Mouse (Mus musculus): ENCODE results near the gene Asxl2. TPM values are rescaled to one million over a fixed set of nuclear protein-coding genes. Genes with fewer than 3 reads are reported as not detected.

Asxl2 gene
- polyA plus RNA-seq, 1 experiment from 2014 or later, result 19.7 TPM

DNA sequence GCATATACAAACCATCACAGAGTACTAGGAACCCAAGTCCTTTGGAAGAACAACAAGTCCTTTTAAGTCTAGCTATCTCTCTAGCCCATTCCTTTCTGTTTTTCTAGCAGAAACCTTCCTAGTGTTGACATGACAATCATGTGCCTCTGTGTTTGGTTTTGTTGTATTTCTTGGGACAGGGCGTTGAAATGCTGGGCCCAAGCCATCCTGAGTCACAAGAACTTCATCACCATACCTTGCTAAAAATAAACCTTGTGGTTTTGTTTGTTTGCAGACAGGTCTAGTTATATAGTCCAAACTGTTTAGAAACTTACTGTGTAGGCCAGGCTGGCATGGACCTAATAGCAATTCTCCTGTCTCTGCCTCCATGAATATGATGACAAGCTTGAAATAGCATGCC is 3.9 kb upstream of the Asxl2 start:
- H3K4me3 ChIP-seq (ENCODE audit: low read depth, low read length), result no peak overlapping the region
- H3K4me1 ChIP-seq (replicated peaks; ENCODE audit: control insufficient read depth, insufficient read depth, low read length), result 0 out of 2 replicates have a peak, but pooled peaks cover 10% of the 10 kb centered on the region
- WGBS, result 97% methylated on average over 1 of the region's 1 CpGs
- no peak overlapping the region for H3K4me2 ChIP-seq (ENCODE audit: low read length)
- H3K9ac ChIP-seq (ENCODE audit: low read length), result no peak overlapping the region
- no peaks in the 10 kb centered on the region for H3K27me3 ChIP-seq (replicated peaks; ENCODE audit: control insufficient read depth, insufficient read depth, low read length)
- H3K27ac ChIP-seq (ENCODE audit: low read depth), result no peak overlapping the region
- DNase-seq (ENCODE audit: low spot score), result no peak
- no peaks in the 10 kb centered on the region for H3K36me3 ChIP-seq (ENCODE audit: control insufficient read depth, insufficient read depth, low read length)
- no peaks in the 10 kb centered on the region for H3K9me3 ChIP-seq (ENCODE audit: control insufficient read depth, low read length)
- no peak for ATAC-seq (replicated peaks; ENCODE audit: low FRiP score, low TSS enrichment, low read depth)

DNA sequence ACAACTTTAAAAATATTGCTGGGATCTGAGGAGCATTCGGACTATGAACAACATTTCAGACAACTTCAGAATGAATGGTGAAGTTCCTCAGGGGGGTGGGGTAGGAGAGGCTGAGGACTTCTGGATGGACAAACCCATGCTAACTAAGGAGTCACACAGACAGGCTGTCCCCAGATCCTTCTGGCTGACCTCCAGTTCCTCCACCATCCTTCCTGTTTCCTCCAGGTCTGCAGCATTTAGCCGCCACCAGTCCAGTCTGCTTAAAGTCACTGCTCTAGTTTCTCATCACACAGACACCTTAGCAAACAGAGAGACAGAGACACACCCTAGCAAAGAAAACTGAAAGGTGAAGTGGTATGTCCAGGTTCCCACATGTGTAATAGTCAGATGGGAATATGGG is 2.5 kb upstream of the Asxl2 start:
- DNase-seq (ENCODE audit: low spot score) (no peak), ATAC-seq (replicated peaks; ENCODE audit: low FRiP score, low TSS enrichment, low read depth) (no peak)
- Histone ChIP-seq H3K9ac (ENCODE audit: low read length) (no peak overlapping the region), H3K4me2 (ENCODE audit: low read length) (no peak overlapping the region), H3K9me3 (ENCODE audit: control insufficient read depth, low read length) (no peaks in the 10 kb centered on the region), H3K27ac (ENCODE audit: low read depth) (no peak overlapping the region), H3K36me3 (ENCODE audit: control insufficient read depth, insufficient read depth, low read length) (no peaks in the 10 kb centered on the region), H3K4me1 (replicated peaks; ENCODE audit: control insufficient read depth, insufficient read depth, low read length) (peaks cover 15% of the 10 kb centered on the region; the same call in 1 of the 2 replicates), H3K4me3 (ENCODE audit: low read depth, low read length) (no peak overlapping the region), H3K27me3 (replicated peaks; ENCODE audit: control insufficient read depth, insufficient read depth, low read length) (no peaks in the 10 kb centered on the region)
- whole genome bisulfite sequencing, result 65% methylated on average over 2 of the region's 2 CpGs

DNA sequence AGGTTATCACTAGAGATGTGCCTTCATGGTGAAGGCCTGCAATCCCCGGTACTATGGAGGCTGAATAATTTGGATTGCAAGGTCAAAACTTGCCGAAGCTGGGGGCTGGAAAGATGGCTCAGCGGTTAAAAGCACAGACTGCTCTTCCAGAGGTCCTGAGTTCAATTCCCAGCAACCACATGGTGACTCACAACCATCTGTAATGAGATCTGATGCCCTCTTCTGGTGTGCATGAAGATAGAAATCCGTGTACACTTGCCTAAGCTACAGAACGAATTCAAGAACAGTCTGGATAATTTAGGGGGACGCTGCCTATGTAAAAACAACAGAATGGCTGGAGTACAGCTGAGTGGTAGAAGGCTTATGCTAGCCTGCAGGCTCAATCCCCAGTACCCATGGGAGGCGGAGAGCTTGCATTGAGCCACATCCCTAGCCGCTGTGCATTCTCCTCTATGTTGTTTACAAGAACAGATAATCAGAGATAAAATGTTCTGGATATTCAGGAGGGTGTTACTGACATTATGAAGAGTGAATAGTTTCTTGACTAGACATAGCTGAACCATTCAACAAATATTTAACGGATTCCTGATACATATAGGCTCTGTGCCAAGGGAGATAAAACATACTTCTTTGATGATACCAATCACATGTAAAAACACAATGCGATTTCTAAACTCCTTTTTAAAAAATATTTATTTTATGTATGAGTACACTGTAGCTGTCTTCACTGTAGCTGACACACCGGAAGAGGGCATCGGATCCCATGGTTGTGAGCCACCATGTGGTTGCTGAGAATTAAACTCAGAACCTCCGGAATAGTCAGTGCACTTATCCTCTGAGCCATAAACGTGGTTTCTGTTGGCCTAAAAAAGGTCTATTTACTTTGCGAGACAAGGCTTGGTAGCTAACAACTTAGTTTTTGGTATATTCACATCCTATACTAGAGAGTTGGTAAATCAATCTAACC is 999 bp upstream of the Asxl2 start:
- Histone ChIP-seq H3K4me2 (ENCODE audit: low read length) (peak overlapping the region; percentile 84), H3K4me3 (ENCODE audit: low read depth, low read length) (peak overlapping the region; percentile 95), H3K4me1 (replicated peaks; ENCODE audit: control insufficient read depth, insufficient read depth, low read length) (peaks cover 18% of the 10 kb centered on the region; the same call in 1 of the 2 replicates), H3K27ac (ENCODE audit: low read depth) (peak overlapping the region; percentile 96), H3K36me3 (ENCODE audit: control insufficient read depth, insufficient read depth, low read length) (no peaks in the 10 kb centered on the region), H3K27me3 (replicated peaks; ENCODE audit: control insufficient read depth, insufficient read depth, low read length) (no peaks in the 10 kb centered on the region), H3K9ac (ENCODE audit: low read length) (peak overlapping the region; percentile 55), H3K9me3 (ENCODE audit: control insufficient read depth, low read length) (no peaks in the 10 kb centered on the region)
- WGBS, result 40% methylated on average over 15 of the region's 15 CpGs
- ATAC-seq (replicated peaks; ENCODE audit: low FRiP score, low TSS enrichment, low read depth), result peak; percentile 54
- peak; percentile 64 for DNase-seq (ENCODE audit: low spot score)

DNA sequence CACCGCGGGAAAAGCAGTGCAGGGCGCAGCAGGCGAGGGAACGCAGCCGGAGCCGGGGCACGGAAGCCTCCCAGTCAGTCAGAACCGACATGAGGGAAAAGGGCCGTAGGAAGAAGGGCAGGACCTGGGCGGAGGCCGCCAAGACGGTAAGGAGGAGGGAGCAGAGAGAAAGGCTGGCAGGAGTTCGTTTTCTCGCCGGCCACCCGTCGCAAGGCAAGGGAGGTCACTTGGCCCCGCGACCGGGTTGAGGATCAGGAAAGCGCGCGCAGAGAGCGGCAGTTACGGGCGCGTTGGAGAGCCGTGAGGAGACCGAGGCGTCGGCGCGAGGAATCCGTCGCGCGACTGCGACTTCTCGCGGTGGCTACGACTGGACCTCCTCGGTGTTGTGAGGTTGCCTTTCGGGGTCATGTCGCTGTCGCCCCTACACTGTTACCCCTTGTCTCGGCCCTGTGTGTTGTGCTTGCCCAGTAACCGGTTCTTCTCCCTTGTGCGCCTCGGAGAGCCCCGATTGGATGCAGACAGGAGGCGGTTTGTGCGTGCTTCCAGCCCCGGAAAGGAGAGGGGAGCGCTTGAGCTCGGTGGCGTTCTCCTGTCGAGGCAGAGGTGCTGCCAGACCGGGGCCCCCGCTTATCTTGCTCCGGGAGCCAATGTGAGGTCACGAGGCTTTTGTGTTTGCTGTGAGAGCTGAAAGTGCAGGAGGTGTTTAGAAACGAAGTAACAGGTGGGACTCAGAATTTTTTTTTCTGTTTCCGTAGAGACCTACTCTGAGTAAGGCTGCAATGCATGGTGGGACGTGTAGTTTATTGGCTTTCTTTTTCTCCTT is 621 bp downstream of the Asxl2 start:
- under 1% methylated on average over 63 of the region's 65 CpGs for WGBS
- Histone ChIP-seq H3K27ac (ENCODE audit: low read depth) (peak overlapping the region; percentile 96), H3K36me3 (ENCODE audit: control insufficient read depth, insufficient read depth, low read length) (no peaks in the 10 kb centered on the region), H3K27me3 (replicated peaks; ENCODE audit: control insufficient read depth, insufficient read depth, low read length) (no peaks in the 10 kb centered on the region), H3K9ac (ENCODE audit: low read length) (peak overlapping the region; percentile 93), H3K4me3 (ENCODE audit: low read depth, low read length) (peak overlapping the region; percentile 95), H3K9me3 (ENCODE audit: control insufficient read depth, low read length) (no peaks in the 10 kb centered on the region), H3K4me1 (replicated peaks; ENCODE audit: control insufficient read depth, insufficient read depth, low read length) (peaks cover 18% of the 10 kb centered on the region; the same call in 1 of the 2 replicates), H3K4me2 (ENCODE audit: low read length) (peak overlapping the region; percentile 47)
- peak; percentile 59 for ATAC-seq (replicated peaks; ENCODE audit: low FRiP score, low TSS enrichment, low read depth)
- DNase-seq (ENCODE audit: low spot score), result peak; percentile 90

DNA sequence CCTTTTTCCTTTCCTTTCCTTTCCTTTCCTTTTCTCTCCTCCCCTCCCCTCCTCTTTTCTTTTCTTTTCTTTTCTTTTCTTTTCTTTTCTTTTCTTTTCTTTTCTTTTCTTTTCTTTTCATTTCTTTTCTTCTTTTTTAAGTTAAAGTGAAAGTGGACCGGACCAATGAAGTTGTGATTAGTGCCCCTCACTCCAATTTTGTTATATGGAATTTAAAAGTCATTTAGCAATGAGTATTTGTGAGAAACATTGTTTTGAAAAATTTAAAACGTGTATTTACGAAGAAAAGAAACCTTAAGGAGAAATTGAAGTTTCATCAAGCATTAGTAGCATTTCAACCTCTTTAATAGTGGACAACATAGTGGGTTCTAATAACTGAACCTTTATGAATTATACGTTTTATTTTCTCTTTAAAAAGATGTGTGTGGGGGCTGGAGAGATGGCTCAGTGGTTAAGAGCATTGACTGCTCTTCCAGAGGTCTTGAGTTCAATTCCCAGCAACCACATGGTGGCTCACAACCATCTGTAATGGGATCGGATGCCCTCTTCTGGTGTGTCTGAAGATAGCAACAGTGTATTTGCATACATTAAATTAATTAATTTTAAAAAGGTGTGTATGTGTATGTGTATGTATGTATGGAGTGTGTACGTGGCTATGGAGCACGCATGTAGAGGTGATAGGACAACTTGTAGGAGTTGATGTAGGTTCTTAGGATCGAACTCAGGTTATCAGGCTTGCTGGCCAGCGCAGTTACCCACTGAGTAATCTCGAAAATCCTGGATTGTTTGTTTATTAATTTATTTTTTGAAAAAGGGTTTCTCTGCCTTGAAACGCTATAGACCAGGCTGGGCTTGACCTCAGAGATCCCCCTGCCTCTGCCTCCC is 1.5 kb downstream of the Asxl2 start:
- Histone ChIP-seq H3K4me1 (replicated peaks; ENCODE audit: control insufficient read depth, insufficient read depth, low read length) (peaks cover 18% of the 10 kb centered on the region; the same call in 1 of the 2 replicates), H3K9me3 (ENCODE audit: control insufficient read depth, low read length) (no peaks in the 10 kb centered on the region), H3K36me3 (ENCODE audit: control insufficient read depth, insufficient read depth, low read length) (no peaks in the 10 kb centered on the region), H3K27ac (ENCODE audit: low read depth) (peak overlapping the region; percentile 96; the same call in 1 of the 2 replicates), H3K9ac (ENCODE audit: low read length) (peak overlapping the region; percentile 93; the same call in 1 of the 2 replicates), H3K4me3 (ENCODE audit: low read depth, low read length) (peak overlapping the region; percentile 95), H3K4me2 (ENCODE audit: low read length) (peak overlapping the region; percentile 47), H3K27me3 (replicated peaks; ENCODE audit: control insufficient read depth, insufficient read depth, low read length) (no peaks in the 10 kb centered on the region)
- DNase-seq (ENCODE audit: low spot score) (no peak), ATAC-seq (replicated peaks; ENCODE audit: low FRiP score, low TSS enrichment, low read depth) (no peak)
- WGBS, result 66% methylated on average over 11 of the region's 11 CpGs

DNA sequence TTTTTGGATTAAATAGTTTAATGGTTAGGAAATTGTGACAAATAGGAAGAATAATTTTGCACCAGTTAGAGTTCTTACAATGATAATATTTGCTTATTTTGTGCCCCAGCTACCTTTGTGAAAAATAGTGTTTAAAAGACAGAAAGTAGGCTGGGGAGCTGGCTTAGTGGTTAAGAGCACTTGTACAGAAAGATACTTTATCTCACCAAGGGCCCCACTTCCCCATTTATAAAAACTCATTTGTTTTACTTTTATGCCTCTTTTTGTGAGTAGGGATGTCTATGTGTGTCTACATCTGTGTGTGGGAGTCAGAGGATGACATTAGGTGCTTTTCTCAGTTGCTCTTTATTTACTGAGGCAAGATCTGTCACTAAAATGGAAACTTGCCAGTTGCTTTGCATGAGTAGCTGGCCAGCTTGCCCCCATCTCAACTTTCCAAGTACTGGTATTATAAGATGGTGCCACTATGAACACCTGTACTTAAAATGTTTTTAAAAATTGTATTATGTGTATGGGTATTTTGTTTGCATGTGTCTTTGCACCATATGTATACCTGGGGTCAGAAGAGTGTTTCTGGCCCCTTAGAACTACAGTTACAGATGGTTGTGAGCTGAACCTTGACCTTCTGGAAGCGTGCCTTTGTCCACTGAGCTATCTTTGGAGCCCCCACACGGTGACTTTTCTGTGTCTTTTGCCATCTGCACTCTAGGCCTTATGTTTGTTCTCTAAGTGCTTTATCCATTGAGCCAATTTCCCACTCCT is 3.2 kb downstream of the Asxl2 start:
- Histone ChIP-seq H3K4me3 (ENCODE audit: low read depth, low read length) (no peak overlapping the region), H3K36me3 (ENCODE audit: control insufficient read depth, insufficient read depth, low read length) (no peaks in the 10 kb centered on the region), H3K9ac (ENCODE audit: low read length) (no peak overlapping the region), H3K9me3 (ENCODE audit: control insufficient read depth, low read length) (no peaks in the 10 kb centered on the region), H3K4me2 (ENCODE audit: low read length) (no peak overlapping the region), H3K4me1 (replicated peaks; ENCODE audit: control insufficient read depth, insufficient read depth, low read length) (peaks cover 15% of the 10 kb centered on the region; the same call in 1 of the 2 replicates), H3K27ac (ENCODE audit: low read depth) (no peak overlapping the region), H3K27me3 (replicated peaks; ENCODE audit: control insufficient read depth, insufficient read depth, low read length) (no peaks in the 10 kb centered on the region)
- no peak for ATAC-seq (replicated peaks; ENCODE audit: low FRiP score, low TSS enrichment, low read depth)
- DNase-seq (ENCODE audit: low spot score), result no peak
- WGBS, result 83% methylated on average over 2 of the region's 2 CpGs

- Histone ChIP-seq H3K4me1 (replicated peaks; ENCODE audit: control insufficient read depth, insufficient read depth, low read length) (peaks cover 12% of the 10 kb centered on the region; the same call in 1 of the 2 replicates), H3K27me3 (replicated peaks; ENCODE audit: control insufficient read depth, insufficient read depth, low read length) (no peaks in the 10 kb centered on the region), H3K4me2 (ENCODE audit: low read length) (no peak overlapping the region), H3K27ac (ENCODE audit: low read depth) (no peak overlapping the region), H3K36me3 (ENCODE audit: control insufficient read depth, insufficient read depth, low read length) (no peaks in the 10 kb centered on the region), H3K9me3 (ENCODE audit: control insufficient read depth, low read length) (no peaks in the 10 kb centered on the region), H3K4me3 (ENCODE audit: low read depth, low read length) (no peak overlapping the region), H3K9ac (ENCODE audit: low read length) (no peak overlapping the region)
- no peak for ATAC-seq (replicated peaks; ENCODE audit: low FRiP score, low TSS enrichment, low read depth)
- no peak for DNase-seq (ENCODE audit: low spot score)
These were observed 3.7 kb downstream of the Asxl2 start for GRCm38 (mm10) chr12:3430443-3430753.

Data from intestine, embryonic 14.5 days (tissue).